Mouse (Mus musculus): Measurements from ENCODE around the gene Ap3b1.
"Not testable (repeated sequence)": the region's sequence is repeated elsewhere in the genome, so short reads cannot be mapped to it uniquely, and the experiment has no call there.

Ap3b1 gene

DNA sequence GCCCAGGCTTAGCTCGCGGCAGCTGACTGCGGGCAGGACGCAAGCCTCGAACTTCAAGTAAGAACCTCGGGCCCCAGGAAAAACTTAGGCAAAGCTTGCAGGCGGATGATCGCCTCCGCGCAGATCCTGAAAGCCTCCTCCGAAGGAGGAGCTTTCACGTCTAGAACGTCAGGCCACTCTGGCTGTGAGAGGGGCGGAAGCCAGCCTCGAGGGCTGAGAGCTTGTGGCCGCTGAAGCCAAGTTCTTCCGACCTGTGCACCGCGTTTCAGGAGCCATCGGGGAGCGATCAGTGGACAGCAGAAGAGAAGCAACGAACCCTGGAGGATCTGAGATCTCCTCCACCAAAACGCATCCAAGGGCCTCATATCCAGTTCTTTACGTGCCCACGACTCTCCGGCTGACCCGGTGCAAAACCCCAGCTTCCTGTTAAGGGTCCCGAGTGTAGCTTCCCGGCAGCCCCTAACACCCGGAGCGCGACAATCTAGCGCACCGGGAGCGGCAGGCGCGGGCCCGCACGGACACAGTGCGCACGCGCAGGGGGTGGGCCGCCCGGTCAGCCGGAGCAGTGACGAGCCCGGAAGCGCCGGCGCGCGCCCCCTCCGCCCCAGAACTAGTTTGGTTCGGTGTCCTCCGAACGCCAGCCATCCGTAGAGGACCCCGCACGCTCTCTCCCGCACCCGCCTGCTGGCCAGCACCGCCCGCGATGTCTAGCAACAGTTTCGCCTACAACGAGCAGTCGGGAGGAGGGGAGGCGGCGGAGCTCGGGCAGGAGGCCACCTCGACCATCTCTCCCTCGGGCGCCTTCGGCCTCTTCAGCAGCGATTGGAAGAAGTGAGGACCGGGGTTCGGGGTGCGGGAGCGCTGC, at the start of gene Ap3b1:
Ap3b1 (plus strand) TSS at position 560 of the 865 bp plus-strand sequence.
- DNase-seq (ENCODE audit: low read depth, low spot score), result peak; percentile 79

DNA sequence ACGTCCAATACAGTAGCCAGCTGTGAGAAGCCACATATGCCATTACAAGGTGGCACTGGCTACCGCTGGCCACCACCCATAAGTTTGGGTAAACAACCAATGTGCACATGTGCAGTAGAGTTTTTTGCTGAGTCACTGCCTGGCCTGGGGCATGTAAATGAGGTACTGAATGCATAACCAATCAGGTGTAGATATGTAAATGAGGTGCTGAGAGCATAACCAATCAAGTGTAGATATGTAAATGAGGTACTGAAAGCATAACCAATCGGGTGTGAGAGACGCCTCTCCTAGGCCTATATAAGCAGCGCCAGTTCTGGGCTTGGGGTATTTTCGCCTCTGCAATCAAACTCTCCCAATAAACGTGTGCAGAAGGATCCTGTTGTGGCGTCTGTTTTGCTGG, 45.9 kb upstream of the Ap3b1 start:
- not testable (repeated sequence) for DNase-seq (ENCODE audit: low read depth, low spot score)

DNA sequence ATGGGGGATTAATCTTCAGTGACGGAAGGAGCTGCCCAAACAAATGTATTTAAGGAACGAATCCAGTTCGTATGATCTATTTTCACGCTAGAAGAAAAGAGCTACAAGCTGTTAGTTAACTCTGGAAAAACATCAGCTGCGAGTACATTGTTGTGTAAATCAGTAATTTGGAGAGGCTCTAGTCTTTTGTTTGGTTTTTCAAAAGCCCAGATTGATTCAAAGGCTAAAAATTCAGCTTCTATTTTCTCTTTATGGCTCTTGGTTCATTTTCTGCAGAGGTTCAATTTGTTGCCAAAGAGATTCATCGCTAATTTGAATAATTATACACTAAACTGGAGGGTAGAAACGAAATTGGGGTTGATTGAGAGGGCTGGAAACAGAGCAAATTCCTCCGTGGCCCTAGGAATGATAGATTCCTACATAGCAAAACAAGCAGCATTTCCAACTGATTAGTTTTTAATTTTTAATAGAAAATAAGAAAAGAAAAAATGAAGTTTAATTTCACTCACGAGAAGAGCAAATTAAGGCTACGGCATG, 41.7 kb upstream of the Ap3b1 start:
- no peak for DNase-seq (ENCODE audit: low read depth, low spot score)

DNA sequence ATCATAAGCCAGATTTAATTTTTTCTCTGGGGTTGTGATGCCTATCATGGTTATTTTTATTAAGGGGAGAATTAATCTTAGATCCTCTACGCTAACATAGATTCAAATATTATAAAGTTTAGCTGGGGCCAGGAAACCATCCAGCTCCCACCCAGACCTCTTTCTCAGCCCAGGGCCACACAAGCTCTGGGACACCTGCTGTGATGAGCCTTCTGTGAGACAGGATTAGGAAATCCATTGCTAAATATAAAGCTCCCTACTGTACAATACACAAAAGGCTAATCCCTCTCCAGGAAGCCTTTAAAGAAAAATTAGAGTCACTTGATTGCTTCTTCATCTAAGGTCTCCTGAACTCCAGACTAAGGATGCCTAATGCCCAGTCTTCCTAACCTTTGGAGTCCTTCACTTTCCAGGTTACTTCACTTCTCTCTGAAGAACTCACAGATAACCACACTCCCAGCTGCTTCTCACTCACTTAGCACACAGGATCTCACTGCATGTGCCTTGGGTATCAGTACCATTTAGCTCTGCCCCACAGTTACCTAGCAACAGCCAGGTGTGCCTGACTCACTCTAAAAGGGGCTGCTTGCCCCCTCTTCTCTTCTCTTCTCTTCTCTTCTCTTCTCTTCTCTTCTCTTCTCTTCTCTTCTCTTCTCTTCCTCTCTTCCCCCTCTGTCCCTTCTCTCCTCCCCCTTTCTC, 37.5 kb upstream of the Ap3b1 start:
- no peak for DNase-seq (ENCODE audit: low read depth, low spot score)

DNA sequence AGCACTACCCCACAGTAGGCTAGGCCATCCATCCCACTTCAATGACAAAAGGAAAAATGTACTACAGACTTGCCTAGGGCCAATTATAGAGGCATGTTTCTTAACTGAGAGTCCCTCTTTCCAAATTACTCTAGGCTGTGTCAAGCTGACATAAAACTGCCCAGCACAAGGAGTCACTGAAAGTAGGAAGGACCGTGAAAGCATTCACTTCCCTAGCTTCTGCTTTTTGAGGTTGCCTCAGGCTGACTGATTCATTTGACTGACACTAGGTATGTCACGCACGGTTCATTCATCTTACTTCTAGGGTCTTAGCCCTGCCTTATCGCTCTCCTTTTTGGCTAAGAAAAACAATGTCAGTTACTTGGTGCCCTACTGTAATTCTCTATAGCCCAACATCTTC, 36.3 kb upstream of the Ap3b1 start:
- no peak for DNase-seq (ENCODE audit: low read depth, low spot score)

DNA sequence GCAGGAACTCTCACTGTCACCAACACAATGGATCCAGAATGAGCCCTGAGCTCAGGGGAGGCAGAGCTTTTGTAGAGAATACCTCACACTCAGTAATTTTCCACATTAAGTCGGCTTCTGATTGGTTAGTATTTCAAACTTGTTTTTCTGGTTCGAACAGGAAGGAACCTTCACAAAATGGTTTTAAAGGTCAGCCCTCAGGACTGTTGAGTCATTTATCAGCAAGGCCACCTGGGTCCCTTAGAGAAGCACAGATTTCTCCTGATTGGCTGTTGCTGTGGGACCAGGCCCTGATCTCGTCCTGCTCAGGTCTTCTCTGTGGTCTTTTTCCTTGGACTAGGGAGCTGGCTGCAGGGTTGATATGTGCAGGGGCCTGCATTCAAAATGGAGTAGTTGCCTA, 30.7 kb upstream of the Ap3b1 start:
- peak; percentile 12 for DNase-seq (ENCODE audit: low read depth, low spot score)

DNA sequence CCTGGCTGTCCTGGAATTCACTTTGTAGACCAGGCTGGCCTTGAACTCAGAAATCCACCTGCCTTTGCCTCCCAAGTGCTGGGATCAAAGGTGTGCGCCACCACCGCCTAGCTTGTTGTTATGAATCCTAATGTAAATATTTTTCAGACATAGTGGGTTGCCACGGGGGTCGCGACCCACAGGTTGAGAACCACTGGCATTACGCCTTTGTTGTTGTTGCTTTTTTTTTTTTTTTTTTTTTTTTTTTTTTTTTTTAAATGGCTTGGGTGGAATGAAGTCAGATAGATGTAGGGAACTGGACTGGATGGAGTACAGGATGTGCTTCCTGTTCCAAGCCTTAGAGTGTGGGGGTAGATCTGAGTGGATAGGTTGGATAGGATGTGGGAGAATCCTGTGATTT, 29.8 kb upstream of the Ap3b1 start:
- not testable (repeated sequence) for DNase-seq (ENCODE audit: low read depth, low spot score)

DNA sequence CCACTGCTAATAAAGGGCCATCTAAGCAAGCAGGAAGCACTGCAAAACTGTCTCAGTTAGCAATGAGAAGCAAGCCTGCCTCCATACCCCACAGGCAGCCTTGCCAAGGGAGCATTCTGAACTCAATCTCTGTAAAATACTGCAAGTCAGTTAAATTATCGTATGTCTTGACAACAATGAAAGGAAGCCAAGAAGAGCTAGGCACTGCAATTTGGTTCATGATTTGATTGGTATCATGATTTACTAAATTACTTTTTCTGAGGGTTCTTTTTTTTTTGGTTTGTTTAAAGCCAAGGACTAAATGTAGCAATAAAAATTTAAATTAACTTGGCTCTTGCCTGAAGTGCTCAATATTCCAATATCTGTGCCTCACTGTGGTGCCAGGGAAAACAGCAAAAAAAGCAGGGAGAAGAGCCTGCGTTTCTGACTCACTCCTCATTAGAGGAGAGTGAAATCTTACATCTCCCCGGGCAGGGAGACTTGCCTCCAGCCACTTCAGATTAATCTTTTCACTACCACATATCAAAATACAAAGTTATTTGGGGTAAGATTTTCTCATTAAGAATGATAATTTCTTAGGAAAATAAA, 28.3 kb upstream of the Ap3b1 start:
- no peak for DNase-seq (ENCODE audit: low read depth, low spot score)

DNA sequence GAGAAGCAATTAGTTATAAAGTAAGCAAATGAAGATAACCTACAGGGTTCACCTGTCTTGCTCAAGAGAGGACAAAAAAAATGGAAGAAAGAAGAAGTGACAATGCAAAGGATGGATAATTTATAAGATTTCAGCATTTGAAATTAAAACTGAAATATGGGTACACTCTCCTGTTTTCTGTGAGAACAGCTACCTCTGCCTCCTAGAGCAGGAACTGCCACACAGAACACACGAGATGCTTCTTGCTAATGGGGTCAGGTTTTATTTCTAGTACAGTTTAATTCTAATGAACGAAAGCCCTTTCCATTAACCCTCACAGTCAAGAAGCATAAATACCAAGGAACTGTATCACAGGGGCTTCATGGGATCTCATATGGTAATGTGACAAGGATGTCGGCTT, 20.4 kb upstream of the Ap3b1 start:
- DNase-seq (ENCODE audit: low read depth, low spot score), result no peak

DNA sequence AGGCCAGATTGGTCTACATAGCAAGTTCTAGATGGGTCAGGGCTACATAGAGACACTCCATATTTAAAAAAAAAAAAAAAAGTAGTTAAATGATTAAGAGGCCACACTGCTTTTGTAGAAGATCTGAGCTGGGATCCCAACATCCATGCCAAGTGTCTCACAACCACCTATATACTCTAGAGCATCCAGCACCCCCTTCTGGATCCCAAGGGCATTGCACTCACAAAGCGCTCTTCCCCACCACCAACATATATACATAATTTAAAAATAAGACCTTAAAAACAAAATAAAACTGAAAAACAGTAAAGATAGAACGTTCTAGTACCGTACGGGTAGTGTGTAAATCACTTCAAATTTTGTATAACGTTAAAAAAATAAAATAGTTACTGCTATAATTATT, 15.6 kb upstream of the Ap3b1 start:
- peak; percentile 20 for DNase-seq (ENCODE audit: low read depth, low spot score)

DNA sequence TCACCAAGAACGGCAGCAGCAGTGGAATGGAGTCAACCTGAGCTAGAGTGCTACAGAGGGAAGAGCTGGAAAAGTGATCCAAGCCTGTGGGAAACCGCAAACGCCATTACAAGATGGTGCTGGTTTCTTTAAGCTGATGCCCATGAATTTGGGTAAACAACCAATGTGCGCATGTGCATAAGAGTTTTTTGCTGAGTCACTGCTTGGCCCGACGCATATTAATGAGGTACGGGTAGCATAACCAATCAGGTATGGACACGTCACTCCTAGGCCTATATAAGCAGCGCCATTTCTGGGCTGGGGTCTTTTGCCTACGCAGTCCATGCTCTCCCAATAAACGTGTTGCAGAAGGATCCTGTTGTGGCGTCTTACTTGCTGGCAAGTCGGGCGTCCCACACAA, 14.2 kb upstream of the Ap3b1 start:
- not testable (repeated sequence) for DNase-seq (ENCODE audit: low read depth, low spot score)

DNA sequence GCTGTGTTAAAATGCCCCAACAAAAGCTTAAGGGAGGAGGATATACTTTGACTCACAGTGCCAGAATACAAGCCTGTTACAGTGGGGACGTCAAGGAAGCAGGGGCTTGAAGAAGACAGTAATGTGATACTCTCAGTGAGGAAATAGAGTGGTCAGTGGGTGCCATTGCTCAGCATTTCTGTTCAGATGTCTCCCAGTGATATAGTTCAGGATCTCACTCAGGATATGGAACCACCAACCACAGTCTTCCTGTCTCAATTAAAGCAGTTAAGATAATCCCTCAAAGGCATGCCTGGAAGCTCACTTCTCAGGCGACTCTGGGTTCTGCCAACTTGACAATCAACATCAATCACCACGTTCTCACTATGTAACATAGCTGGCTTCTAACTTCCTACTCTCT, 4.2 kb upstream of the Ap3b1 start:
- DNase-seq (ENCODE audit: low read depth, low spot score), result no peak

DNA sequence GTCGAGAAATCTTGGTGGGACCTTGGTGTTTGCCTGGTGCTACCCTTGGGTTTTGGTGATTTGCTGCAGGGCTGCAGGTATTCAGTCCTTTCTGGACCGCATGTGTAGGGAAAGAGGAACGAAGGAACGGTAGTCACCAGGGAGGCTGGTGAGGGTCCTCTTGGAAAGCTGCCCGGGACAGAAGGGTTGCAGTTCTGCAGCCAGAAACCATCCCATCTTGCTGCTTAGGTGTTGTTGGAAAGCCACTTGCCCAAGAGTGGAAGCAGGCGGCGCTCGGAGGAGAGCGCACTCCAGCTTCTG, 709 bp upstream of the Ap3b1 start:
- DNase-seq (ENCODE audit: low read depth, low spot score), result no peak

DNA sequence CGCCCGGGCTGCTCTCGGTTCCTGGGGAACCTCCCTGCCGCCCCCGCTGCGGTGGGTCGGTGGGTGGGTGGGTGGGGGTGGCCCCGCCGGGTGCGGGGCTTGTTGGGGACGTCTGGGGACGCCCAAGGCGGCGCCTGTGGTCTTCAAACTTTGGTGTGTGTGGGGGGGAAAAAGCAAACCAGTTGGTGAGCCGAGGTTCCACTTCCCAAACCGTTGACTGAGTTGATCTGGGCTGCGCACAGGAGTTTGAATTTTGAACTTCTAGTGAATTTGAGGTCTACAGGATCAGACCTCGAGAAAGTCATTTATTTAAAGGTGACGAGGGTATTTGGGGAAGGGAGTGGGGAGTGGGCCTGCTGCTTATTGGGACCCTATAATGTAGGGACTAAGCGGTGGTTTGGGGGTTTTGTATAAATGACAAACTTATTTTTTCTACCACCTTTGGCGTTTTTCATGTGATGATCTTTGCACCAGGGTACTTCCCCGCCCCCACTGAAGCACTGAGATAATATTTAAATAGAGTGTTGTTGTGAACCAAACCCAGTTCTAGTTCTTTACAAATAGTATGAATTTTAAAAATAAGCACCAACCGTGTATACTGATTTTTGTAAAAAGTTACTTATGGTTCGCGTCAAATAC, 641 bp downstream of the Ap3b1 start:
- peak; percentile 33 for DNase-seq (ENCODE audit: low read depth, low spot score)

DNA sequence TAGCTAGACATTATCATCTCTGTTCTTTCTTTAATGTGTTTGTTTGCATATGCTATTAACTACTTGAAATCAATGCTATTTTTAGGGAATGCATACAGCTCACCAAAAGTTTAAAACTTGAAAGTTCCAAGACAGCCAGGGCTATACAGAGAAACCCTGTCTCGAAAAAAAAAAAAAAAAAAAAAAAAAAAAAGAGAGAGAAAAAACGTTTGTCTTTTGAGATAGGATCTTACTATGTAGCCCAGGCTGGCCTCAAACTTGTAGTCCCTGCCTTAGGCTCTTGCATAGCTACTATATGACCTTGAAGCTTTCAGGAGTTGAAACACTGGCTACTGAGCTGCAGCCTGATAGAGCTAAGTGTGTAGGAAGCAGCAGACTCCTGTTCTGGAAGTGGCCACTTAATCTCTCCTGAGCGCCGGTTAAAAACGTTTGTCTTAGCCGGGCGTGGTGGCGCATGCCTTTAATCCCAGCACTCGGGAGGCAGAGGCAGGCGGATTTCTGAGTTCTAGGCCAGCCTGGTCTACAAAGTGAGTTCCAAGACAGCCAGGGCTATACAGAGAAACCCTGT, 2.3 kb downstream of the Ap3b1 start:
- DNase-seq (ENCODE audit: low read depth, low spot score), result not testable (repeated sequence)

DNA sequence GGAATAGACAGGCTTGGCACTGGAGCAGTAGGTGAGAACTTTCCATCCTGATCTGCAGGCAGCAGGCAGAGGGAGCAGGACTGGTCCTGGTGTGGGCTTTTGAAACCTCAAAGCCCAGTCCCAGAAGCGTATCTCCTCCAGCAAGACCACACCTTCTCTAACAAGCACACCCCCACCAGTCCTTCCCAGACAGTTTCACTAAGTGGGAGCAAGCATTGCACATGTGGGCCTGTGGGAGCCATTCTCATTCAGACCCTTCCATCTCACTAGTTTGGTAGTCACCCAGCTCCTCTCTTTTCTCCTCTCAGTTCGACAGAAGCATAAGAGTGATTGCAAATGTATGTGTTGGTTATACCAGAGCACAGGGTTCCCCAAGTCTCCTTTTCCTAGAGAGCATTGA, 5.6 kb downstream of the Ap3b1 start:
- no peak for DNase-seq (ENCODE audit: low read depth, low spot score)

DNA sequence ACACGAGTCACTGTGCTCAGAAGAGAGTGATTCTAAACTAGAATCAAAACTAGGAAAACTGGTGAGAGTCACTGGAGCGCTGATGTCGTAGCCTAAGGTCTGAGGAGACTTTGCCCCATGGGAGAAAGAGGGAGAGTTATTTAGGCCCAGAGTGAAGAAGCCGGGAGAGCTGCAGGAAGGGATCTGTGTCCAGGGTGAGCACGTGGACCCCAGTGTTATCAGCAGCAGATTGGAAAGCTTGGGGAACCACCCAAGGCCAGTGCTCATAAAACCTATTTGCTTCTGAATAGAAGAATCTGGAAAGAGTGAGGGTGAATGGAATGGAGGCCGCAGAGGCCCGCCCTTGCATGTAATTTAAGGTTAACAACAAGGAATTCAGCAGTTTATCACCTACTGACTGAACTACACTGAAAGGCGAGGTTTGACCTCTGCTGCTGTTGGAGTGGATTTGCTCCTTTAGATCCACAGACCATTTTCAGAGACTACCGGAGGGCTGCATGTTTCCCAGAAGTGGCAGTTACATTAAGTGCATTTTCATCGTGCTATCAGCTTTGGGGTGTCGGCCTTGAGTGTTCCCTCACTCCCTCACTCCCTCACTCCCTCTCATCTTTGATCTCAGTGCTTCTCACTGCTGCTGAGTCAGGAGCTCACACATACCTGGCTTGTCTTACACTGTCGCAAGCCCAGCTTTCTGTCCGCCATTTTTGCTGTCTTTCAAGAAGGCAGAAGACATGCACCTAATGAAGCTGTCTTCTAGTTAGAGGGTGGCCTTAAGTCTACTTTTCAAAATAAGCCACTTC, 6.5 kb downstream of the Ap3b1 start:
- no peak for DNase-seq (ENCODE audit: low read depth, low spot score)

DNA sequence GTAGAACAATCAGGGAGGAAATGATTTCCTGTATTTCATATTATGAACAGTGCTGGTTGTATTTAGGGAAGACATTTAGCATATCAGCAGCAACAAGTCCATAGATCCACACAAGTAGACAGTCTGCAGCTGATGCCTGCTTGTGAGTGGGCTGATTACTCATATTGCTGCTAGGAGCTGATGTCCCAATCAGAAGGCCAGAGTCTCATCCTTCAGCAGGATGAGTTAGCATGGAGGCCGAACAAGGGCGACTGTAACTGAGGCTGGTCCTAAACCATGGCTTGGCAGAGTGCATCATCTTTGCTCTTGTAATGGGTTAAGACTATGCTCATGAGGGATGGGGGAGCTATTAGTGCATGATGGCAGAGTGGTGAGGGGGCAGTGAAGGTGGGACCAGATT, 9.1 kb downstream of the Ap3b1 start:
- DNase-seq (ENCODE audit: low read depth, low spot score), result peak; percentile 34

DNA sequence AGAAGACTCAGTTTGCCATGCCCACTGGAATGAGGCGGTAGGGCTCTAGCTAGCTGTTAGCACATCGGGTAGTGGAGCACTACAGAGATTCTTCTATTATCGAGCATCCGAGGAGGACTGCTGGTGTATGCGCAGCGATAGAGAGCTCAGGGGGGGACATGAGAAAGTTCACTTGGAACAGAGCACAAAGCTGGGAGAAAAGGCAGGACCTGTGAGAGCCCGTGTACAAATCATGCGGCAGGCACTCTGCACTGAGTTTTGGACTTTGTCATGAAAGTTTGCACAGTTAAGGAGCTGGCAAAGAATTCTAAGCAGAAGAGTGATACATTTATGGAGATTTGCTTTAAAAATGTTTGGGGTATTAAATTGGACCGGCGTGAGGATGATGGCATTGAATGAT, 11.8 kb downstream of the Ap3b1 start:
- DNase-seq (ENCODE audit: low read depth, low spot score), result no peak

DNA sequence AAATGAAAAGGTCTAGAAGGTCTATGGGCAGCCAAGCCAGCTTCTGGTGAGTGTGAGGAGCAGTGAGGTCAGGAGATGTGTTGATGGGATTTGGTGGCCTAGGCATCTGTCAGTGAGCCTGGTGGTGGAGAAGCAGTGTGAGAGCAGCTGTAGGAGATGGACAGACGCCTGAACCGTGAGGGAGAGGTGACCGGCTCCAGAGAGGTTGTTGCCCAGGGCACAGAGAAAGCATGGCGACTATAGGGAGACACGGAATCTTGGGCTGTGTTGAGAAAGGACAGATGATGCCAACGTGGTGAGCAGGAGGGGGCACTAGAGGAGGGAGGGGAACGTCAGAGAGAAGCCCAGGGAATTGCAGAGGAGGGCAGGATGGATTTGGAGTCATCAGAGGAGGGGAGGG, 13.3 kb downstream of the Ap3b1 start:
- no peak for DNase-seq (ENCODE audit: low read depth, low spot score)

DNA sequence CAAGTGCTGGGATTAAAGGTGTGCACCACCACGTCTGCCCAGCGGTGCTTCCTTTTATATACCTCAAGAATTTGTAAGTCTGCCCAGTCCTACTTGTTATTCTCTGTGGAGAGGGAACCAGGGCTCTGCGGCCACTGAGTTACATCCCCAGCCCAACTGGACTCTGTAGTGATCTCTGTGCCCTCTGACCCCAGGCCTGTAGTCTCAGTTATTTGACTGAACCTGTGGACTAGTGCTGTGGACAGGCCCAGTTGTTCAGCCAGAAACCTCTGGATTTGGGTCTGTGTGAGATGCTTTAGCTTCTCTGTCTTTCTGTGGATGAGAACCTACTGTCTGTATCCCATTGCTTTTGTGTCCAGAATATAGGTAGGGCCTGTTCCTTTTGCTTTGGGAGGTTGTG, 15.4 kb downstream of the Ap3b1 start:
- no peak for DNase-seq (ENCODE audit: low read depth, low spot score)
